Mouse (Mus musculus) right cerebral cortex, postnatal 4 days (tissue): Measurements from ENCODE around the gene Rrp9.
A peak's percentile ranks its signal among the peaks of the same experiment; 100 is the strongest.

Source experiments
- DNase-seq: peaks from one replicate; pipeline ENCODE4 v3.0.0-alpha.2; 2022

Rrp9 gene

DNA sequence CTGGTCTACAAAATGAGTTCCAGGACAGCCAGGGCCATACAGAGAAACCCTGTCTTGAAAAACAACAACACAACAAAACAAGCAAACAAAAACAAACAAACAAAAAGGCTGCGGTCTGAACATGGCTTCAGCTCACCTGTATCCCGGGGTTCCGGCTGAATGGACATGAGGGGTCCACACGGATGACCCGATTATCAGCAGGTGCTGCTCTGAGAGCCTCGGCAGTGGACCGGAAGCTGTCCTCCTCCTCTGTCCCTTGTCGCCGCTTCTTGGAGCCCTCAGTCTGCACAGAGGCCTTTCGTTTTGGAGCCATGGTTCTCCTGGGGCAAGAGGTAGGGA, at the start of gene Rrp9:
Gene Rrp9 (plus strand): TSS at position 301 of the 339 bp plus-strand sequence.
- DNase-seq, result peak; percentile 3

DNA sequence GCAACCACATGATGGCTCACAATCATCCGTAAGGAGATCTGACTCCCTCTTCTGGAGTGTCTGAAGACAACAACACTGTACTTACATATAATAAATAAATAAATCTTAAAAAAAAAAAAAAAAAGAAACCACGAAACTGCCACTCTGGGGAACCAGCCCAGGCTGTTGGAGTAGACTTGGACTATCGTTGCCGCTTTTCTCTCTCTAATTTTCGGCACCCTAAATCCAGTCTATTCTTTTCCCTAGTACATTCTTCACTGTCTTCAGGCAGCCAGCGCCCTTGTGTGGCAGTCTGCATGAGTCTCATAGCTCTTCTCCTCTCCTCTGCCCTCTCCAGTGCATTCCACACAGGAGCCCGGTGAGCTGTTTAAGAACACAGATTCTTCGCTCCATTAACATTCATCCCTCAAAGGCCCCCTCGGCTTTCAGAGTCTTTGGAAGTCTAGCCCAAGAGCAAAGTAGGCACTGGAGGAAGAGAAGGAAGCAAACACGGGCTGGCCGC, 47.0 kb upstream of the Rrp9 start:
- peak; percentile 40 for DNase-seq

DNA sequence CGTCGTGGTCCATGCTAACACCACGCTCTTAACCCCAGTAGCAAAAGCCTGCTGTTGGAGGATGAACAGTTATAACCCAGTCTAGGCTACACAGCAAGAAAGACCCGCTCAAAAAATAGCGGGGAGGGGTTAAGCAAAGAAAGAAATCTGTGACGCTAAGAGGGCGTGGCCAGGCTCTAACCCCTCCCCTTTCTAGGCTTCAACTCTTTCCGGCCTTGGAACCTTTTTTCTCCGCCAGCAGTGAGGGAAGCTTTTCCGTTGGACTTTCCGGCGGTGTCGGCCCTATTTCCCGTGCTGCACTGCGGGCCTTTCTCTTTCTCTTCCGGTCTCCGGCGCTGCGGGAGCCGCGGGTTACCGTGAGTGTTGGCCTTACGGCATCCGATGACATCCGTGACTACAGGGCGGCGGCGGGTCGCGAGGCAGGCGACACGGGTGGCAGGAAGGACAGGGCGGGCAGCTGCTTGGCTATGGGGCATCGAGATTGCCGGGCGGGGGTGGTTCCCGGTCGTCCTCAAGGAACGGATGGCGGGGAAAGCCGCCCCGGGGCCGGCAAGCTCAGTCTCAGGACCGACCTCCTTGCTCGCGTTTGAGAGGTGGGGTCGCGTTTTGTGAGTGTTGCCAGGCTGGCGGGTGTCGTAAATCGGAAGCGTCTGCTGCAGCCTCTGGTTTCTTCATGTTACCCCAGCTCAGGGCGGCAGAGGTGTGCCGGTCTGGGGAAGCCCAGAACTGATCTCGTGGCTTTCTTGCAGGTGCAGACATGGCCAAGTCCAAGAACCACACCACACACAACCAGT, 46.3 kb upstream of the Rrp9 start, which contains the start of gene Rpl29:
Gene Rpl29 (plus strand): TSS at position 234 of the 794 bp plus-strand sequence.
- DNase-seq, result peak; percentile 88

DNA sequence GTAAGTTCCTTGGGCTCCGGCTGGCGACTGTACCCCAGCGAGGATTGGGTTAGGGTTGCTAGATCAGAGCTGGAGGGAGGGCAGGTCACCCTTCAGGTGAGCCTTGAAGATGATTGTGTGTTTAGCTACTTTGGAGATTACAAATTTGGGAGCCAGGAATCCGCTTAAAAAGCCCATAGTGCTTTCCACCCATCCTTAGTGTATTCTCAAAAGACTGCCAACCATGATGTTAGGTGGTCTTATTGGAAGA, 45.8 kb upstream of the Rrp9 start:
- no peak for DNase-seq

DNA sequence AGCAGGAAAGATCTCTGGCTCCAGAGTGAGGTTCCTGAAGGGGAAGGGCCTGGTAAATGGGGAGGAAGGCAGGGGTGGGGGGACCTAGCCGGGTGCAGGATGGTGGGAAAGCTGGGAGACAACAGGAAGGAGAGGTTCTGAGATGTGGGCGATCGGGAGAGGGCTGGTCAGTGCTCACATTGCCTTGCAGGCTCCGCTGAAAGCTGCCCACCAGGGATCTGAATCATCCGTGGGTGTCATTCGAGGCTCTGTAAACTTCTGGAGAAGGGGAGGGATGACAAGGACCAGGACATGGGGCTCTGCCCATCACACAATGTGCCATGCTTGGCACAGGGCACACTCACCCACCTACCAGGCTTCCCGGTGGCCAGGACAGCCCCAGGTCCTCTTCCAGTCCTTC, 42.4 kb upstream of the Rrp9 start:
- no peak for DNase-seq

DNA sequence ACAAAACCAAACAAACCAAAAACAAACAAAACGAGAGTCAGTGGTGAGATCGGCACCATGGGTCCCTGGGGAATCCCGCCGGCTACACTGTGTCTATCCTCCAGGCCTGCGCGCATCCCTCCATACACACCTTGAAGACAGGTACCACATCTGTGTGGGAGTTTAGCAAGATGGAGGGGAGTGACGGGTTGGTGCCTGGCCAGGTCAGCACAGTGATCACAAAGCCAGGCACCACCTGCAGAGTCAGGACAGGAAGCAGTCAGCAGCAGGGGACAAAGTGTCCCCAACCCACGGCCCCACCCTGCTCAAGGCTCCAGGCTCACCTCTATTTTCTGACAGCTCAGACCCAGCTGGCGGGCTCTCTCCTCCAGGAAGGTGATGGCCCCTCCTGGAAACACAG, 39.2 kb upstream of the Rrp9 start:
- DNase-seq, result no peak

DNA sequence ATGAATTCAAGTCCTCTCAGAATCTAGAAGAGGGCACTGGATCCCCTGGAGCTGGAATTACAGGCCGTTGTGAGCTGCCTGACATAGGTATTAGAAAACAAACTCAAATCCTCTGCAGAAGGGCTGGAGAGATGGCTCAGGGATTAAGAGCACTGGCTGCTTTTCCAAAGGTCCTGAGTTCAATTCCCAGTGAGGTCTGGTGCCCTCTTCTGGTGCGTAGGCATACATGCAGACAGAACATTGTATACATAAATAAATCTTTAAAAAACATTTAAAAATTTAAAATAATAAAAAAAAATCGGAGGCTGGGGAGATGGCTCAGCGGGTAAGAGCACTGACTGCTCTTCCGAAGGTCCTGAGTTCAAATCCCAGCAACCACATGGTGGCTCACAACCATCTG, 33.1 kb upstream of the Rrp9 start:
- DNase-seq, result no peak

DNA sequence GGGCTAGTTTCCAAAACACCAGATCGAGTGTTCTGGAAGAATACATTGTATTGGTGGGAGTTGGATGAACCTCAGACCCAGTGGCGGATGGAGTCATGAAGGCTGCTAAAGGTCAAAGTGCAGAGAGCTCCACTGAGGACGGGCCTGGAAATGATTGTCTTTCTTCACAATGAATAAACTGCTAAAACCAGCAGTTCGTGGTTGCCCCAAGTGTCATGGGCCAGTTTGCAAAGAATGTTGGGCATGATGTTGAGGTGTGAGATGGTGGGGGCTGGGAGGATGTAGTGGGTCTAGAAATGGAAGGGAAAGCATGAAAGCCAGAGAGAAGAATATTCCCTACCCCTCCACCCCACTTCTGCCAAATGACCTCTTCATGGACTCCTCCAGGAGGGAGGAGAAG, 30.9 kb upstream of the Rrp9 start:
- DNase-seq, result no peak

DNA sequence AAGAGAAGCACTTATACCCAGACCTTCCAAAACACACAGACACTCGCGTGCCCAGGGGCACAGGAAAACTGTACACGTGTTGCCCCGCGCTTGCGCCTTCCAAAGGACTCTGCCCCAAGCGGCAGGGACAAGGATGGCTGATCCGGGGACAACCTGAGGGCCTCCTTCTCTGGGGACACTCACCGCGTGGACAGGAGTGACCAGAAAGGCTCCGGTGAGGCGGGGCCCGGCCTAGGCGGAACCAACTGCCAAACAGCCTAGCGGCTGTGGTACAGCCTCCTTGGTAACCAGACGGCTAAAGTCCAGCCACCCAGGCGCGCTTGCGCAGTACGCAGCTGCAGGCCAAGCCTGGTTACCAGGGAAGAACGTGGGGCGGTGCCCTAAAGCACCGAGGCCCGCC, 28.4 kb upstream of the Rrp9 start, which contains the start of the genes Abhd14b and Abhd14a:
Gene Abhd14b (plus strand): TSS at position 112 of the 400 bp plus-strand sequence.
Gene Abhd14a (minus strand): TSS at position 331 of the 400 bp plus-strand sequence.
- peak; percentile 88 for DNase-seq

DNA sequence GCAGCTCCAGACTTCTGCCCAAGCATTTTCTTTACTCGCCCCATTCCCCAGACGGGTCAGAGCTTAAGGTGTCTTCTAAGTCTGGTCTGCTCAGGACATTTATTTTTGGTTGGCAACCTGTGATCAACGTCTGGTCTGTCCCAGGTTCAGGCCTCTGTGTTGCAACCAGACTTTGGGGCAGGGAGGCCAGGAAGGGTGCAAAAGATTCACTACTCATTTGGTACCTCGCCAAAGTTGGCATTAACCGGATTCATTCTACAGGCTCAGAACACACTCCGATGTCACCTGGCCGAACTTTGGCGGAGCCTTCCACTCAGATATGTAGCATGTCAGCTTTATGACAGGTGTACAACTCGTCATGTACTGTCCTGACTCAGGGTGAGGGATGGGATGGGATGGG, 27.8 kb upstream of the Rrp9 start:
- no peak for DNase-seq

DNA sequence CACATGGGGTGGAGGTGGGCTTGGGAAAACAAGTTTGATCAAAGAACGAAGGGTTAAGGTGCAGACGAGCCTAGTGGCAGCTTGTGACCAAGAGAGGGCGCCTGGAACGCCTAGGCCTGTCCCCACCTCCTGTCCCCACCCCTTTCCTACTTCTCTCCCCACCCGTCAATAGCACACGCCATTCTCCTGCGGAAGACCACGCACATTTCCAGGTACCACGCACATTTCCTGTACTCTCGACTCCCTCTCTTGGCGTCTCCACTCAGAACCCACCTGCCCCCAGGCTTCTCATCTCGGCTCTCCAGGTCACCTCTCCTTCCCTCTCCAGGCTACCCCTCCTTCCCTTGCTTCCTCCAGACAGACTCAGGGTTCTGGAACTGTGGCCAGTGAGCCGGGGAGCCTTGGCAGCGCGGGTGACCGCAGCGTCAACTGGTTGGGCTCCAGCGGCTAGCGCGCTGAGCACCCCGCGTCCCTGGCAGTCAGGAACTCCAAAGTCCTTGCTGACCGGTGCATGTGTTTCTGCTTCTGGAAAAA, 27.2 kb upstream of the Rrp9 start:
- DNase-seq, result peak; percentile 65

DNA sequence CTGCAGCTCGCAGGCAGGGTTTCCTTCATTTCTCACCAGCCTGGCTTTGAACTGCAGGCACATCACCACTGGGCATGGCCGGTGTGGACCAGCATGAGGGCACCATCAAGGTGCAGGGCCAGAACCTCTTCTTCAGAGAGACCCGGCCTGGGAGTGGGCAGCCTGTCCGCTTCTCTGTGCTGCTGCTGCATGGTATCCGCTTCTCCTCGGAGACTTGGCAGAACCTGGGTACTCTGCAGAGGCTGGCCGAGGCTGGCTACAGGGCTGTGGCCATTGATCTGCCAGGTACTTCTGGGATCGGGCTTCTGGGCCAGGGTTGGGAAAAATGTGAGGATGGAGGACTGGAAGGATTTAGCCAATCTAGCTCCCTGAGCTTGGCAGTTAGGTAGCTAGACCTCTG, 25.8 kb upstream of the Rrp9 start:
- DNase-seq, result no peak

DNA sequence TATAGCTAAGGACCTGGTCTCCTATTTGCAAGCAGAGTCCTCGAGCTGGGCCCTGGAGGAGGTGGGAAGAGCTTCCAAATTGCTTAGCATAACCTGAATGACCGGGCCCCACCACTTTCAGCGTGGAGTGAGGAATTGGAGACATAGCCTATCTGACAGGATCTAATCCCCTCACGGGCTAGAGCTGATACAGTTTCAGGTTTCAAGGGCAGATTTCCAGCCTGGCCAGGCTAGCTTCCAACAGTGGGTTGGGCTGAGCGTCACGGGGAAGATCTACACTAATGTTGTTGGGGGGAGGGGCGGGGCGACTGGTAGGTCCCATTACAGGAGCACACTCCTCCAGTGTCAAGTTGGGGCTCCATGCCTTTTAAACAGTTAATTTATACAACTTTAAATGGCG, 25.1 kb upstream of the Rrp9 start:
- no peak for DNase-seq

DNA sequence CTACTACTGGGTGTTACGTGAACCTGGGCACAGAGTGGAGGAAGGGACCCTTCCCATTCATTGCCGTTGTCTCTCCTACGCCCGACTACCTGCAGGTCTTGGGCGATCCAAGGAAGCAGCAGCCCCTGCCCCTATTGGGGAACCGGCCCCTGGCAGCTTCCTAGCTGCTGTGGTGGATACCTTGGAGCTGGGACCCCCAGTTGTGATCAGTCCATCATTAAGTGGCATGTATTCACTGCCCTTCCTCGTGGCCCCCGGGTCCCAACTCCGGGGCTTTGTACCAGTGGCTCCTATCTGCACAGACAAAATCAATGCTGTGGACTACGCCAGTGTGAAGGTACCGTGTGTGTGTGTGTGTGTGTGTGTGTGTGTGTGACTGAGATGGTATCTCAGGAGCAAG, 24.5 kb upstream of the Rrp9 start:
- DNase-seq, result no peak

DNA sequence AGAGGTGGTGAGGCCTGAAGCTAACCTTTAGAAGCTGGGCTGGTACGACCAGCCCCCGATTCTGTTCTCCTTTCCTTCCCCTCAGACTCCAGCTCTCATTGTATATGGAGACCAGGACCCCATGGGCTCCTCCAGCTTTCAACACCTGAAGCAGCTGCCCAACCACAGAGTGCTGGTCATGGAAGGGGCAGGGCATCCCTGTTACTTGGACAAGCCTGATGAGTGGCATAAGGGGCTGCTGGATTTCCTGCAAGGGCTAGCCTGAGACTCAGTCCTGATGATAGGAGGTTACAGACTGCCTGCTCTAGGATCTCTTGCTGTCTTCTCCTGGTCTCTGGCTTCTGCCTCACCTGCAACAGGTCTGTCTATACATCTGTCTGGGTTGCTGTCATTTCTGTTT, 23.9 kb upstream of the Rrp9 start:
- no peak for DNase-seq

DNA sequence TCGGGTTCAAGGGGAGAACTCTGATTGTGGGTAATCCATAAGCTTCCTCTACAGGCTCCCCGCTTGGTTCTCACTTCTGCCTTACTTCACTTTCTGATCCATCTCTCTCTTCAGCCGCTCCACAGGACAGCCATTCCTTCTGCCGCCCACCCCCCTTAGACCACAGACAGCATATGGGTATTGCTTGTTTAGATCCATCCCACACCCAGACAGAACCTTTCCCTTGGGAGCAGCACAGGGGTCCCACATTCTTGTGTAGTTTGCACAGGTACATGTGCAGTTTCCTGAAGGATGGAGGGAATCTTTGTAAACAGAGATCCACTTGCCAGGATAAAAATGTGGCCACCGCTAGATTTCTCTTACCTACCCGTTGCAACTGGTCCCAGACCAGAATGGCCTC, 23.4 kb upstream of the Rrp9 start:
- no peak for DNase-seq

DNA sequence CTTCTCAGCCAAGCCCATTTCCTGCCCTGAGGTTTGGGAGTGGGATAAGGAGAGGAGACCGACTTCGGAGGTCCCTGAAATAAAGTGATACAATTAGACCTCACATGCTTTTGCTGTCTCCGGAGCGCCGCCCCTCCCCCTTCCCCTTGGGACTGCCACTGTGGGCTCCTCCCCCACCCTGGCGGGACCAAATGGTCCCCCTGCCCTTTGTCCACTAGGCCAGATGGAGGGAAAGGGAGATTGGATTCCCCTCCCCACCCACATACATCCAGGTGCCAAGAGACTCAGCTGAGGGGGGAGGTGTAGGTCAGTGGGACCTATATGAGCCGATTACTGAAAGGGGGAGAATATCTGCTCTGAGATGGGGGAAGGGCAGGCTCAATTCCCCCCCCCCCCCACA, 22.9 kb upstream of the Rrp9 start:
- DNase-seq, result peak; percentile 70

DNA sequence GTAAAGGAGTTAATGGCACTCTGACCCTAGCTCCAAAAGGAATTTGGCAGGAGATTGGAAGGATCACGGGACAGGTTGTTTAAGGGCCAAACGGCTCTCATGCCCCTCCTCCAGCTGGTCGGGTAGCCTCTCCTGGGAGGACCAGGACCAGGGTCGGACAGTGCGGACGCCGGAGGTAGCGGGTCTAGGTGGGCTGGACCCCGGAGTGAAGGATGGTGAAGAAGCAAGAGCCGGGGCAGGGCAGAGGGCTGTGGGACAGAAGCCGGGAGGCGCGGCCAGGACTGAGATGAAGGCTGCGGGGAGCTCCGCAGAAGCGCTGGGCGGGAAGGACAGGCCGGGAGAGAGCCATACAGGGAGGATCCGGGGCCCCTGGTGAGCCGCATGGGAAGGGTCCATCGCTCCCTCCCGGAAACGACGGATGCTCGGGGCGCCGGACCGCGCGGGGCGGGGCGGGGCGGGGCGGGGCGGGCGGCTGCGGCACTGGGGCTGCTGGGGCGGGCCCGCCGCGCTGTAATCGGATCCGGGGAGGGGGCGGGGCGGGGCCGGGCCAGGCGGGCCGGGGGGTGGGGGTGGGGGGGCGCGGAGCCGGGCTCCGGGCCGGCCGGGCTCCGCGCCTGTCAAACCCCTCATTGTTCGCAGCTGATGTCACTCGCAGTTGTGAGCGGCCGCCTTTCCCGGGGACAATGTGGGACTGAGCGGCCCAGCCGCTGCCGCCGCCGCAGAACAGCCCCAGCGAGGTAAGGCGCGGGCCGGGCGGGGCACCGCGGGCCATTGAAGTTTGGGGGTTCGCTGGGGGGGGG, 22.3 kb upstream of the Rrp9 start, which contains the start of gene Pcbp4:
Gene Pcbp4 (plus strand): TSS at position 21 of the 800 bp plus-strand sequence.
- DNase-seq, result peak; percentile 68

DNA sequence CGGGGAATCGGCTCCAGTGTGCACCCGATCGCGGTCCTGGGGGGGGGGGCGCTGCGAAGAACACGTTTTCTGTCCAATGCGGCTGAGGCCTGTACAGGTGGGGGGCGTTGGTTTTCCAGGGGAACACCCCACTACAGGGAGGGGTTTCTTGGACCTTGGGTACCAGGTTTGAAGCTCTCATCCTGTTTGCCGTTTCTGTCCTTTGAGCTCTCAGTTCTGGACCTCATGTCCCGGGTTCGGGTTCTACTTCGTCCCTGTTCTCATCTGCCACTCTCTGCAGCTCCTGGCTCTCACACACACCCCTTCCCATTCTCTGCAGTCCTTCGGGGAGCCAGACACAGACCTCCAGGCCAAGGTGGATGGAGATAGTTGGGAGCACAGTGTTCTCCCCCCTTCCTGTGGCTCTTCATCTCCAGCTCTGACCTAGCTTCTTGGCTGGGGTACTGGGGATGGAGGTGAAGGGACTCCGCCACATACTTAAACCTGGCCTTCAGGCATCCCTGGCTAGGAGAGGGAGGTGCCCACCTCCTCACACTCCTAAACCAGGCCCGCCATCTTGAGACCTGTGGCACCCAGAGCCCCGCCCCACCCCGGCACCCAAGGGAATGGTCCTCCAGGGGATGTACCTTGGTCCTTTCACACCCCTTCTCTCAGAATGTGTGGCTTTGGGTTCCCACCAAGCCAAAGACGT, 21.5 kb upstream of the Rrp9 start:
- DNase-seq, result no peak

DNA sequence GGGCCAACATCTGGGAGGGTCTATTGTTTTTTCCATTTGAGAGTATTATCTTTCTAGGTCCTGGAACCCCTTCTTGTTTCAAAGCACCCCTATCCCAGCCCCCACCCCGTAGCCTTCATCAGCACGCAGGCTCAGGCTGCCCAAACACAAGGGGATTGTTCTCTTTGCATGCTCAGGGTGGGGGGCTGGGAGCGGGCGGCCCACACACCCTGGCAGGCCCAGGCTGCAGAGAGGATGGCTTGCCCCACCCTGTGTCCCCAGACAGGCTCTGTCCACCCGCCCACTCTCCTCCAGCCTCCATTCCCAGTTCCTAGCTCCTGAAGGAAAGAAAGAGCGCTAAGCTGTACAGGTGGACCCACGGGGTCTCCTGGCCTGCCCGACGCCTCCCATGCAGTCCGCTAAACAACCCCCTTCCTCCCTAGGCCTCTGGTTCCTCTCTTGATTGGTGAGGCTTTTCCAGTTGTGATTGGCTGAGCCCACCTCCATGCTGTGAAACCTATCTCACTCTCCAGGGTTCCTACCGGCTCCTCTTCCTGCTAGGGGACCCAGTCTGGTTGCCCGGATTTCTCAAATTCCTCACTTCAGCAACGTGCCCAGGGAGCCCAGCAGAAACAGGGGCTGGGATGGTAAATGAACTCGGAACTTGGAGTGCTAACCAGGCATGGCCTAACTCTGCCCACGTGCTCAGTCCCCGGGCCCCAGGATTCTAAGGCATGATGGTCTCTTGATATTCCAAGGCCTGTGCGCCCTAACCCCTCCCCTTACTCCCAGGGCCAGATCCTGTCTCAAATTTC, 20.7 kb upstream of the Rrp9 start:
- no peak for DNase-seq

DNA sequence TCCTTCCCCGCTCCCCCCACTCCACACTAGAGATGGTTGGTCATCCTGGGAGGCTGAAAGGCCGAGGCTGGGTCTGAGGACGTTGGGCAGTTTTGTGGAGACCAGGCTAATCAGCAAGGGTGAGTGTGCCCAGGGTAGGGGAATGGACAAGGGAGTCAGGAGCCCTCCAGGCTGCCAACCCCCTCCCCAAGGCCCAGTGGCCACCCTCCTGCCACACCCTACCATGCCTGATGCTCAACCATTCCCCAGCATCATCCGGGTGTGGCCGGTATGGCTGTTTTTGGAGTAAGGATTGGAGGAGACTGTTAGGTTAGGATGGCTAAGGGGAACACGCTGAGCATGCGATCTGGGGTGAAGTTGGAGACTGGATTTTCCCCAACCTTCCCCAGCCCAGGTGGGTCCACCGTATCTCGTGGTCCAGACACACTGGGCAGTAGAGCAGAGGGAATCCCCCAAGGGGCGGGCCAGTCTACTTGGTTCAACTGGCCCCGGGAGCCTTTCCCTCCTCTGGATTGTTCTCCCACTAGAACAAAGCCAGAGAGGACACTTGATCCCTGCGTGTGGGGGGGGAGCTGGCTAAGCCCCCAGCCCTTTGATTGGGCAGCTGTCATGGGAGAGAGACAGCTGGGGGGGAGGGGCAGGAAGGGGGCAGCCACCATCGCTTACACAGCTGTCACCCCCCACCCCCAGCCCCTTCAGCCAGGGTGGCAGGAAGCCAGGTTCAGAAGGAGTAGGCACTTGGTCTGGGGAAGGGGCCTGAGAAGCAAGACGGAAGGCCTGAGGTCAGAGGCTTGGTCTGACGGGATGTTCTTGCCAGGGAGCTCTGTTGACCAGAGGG, 19.2 kb upstream of the Rrp9 start:
- DNase-seq, result peak; percentile 53

DNA sequence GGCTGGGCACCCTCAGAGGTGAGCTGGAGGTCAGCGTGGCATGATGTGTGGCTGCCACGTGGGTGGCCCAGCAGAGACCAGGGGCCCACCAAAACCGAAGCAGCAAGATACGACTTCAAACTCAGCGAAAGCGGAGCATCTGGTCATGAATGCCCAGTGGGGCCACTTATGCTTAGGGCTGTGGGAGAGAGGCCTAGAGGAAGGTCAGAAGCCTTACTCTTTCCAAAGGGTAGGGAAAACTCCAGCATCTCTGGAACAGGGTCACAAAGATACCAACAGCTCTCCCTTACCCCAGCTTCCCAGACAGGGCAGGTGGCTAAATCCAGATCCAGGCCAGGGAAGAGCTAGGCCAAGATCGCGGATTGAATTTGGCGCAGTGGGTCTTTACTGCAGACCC, 18.6 kb upstream of the Rrp9 start:
- no peak for DNase-seq
